ENCODE assay signal across 16 mouse cellular contexts in the genomic region with DNA sequence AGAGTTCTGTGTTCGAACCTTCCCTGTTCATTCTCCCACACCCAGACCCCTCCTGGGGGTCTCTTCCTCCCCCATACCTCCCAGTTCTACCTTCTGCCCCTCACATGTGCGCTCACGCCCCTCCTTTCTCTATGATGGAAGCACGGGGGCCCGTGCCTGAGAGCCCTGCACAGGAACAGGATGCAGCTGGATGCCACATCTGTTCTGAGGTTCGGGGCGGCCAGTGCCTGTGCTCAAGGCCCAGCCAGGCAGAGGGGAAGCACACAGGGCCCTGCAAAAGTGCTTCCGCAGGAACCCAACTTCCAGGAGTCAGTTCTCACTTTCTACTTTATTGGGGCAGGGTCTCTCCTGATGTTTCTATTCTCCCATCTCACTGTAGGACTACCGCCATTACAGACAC. TPM values are rescaled to one million over a fixed set of nuclear protein-coding genes. Genes with fewer than 3 reads are reported as not detected.
A peak's percentile ranks its signal among the peaks of the same experiment; 100 is the strongest.
DNase-seq lines count a peak whose midpoint lies in the region; ATAC-seq and TF ChIP-seq lines count a peak whose summit lies in the region.
"Had no signal": no experiment of that assay in that cellular context is flagged by ENCODE, and none has a peak within 500 bp of the region (broad histone marks: within the 10 kb centered on the region; RNA-seq: fewer than 3 reads in every experiment).

No protein-coding gene starts in this region.

- WGBS in heart, embryonic 12.5 days = 77% methylated on average over 9 of the region's 9 CpGs
- WGBS in lung, embryonic 15.5 days = 66% methylated on average over 9 of the region's 9 CpGs
- WGBS in lung, postnatal 0 days = 55% methylated on average over 7 of the region's 9 CpGs

- H3K4me3 ChIP-seq in heart, embryonic 12.5 days = no peak overlapping the region
- H3K4me3 ChIP-seq in lung, embryonic 15.5 days = no peak overlapping the region
- H3K4me3 ChIP-seq in lung, postnatal 0 days (ENCODE audit: low read depth, low read length) = no peak overlapping the region
- H3K4me3 ChIP-seq: megakaryocyte, embryonic 14.5 days had no signal

- no peak for TF ChIP-seq CTCF in lung, postnatal 0 days (IDR thresholded peaks at IDR 0.05)

- H3K9me3 ChIP-seq in heart, embryonic 12.5 days (replicated peaks) = no peaks in the 10 kb centered on the region
- H3K9me3 ChIP-seq in lung, embryonic 15.5 days = no peaks in the 10 kb centered on the region
- no peaks in the 10 kb centered on the region for H3K9me3 ChIP-seq in lung, postnatal 0 days (ENCODE audit: low read length)

- no peak overlapping the region; the same call in 1 of the 2 replicates for H3K9ac ChIP-seq in heart, embryonic 12.5 days
- no peak overlapping the region for H3K9ac ChIP-seq in lung, embryonic 15.5 days
- H3K9ac ChIP-seq in lung, postnatal 0 days (replicated peaks; ENCODE audit: low read depth) = no peak overlapping the region
- H3K9ac ChIP-seq: liver, embryonic 14.5 days had no signal

- H3K4me2 ChIP-seq in heart, embryonic 12.5 days = no peak overlapping the region
- H3K4me2 ChIP-seq in lung, embryonic 15.5 days = no peak overlapping the region
- no peak overlapping the region for H3K4me2 ChIP-seq in lung, postnatal 0 days (replicated peaks; ENCODE audit: low read depth, low read length)

- H3K27ac ChIP-seq in heart, embryonic 12.5 days (ENCODE audit: poor library complexity, severe bottlenecking) = peak overlapping the region; percentile 80
- H3K27ac ChIP-seq in lung, embryonic 15.5 days = 0 out of 2 replicates have a peak overlapping the region, but pooled peaks have one; percentile 76
- no peak overlapping the region for H3K27ac ChIP-seq in lung, postnatal 0 days (ENCODE audit: low read length)
- H3K27ac ChIP-seq: liver, embryonic 14.5 days had no signal

- peaks cover 23% of the 10 kb centered on the region for H3K4me1 ChIP-seq in heart, embryonic 12.5 days (replicated peaks)
- peaks cover 24% of the 10 kb centered on the region for H3K4me1 ChIP-seq in lung, embryonic 15.5 days
- H3K4me1 ChIP-seq in lung, postnatal 0 days (ENCODE audit: insufficient read depth, low read depth, low read length) = no peaks in the 10 kb centered on the region

- intact Hi-C loops in left cerebral cortex, postnatal 10 days (cut with DNase I) = loop anchor here (5.0 kb wide), 1 partner anchor 492 kb away; no protein-coding TSS in a partner anchor

- peaks cover 11% of the 10 kb centered on the region for H3K36me3 ChIP-seq in heart, embryonic 12.5 days
- H3K36me3 ChIP-seq in lung, embryonic 15.5 days = no peaks in the 10 kb centered on the region
- H3K36me3 ChIP-seq in lung, postnatal 0 days (ENCODE audit: insufficient read depth, low read length) = no peaks in the 10 kb centered on the region

- ATAC-seq in heart, embryonic 12.5 days (ENCODE audit: insufficient number of reproducible peaks, low FRiP score) = no peak
- ATAC-seq in lung, embryonic 15.5 days (ENCODE audit: borderline replicate concordance, extremely low read depth, low FRiP score, low TSS enrichment) = no peak
- no peak for ATAC-seq in lung, postnatal 0 days
- ATAC-seq in megakaryocyte progenitor cell, adult 5-6 weeks (replicated peaks; ENCODE audit: poor library complexity) = peak; percentile 50
- ATAC-seq: activated CD4-positive, CD25-positive, alpha-beta regulatory T cell, adult 4 months; inflammation-experienced regulatory T-cells, adult 6 months had no signal

- no peaks in the 10 kb centered on the region for H3K27me3 ChIP-seq in heart, embryonic 12.5 days (replicated peaks)
- no peaks in the 10 kb centered on the region for H3K27me3 ChIP-seq in lung, embryonic 15.5 days
- H3K27me3 ChIP-seq in lung, postnatal 0 days (replicated peaks; ENCODE audit: insufficient read depth, low read length) = no peaks in the 10 kb centered on the region

- DNase-seq in heart, adult 11 months = no peak
- no peak for DNase-seq in lung, postnatal 0 days (ENCODE audit: low spot score)
- DNase-seq in thymus, postnatal 4 days = peak; percentile 62
- no peak for DNase-seq in layer of hippocampus, postnatal 14 days (ENCODE audit: low spot score in 2 of 2)
- no peak for DNase-seq in left cerebral cortex, postnatal 10 days (ENCODE audit: extremely low spot score in 1 of 2, low spot score in 2 of 2)
- DNase-seq: B cell, adult 2 months; gastrocnemius, postnatal 14 days; layer of hippocampus, adult 9-11 months had no signal

- TF ChIP-seq EP300 in lung, postnatal 0 days (IDR thresholded peaks at IDR 0.05) = no peak

RNA-seq across cellular contexts. Expression of gene Parva, which starts 52.2 kb away (rescaled TPM):
- 101 and 103 TPM in 2 replicates for polyA plus RNA-seq in heart, embryonic 12.5 days (2016; fragmentation: Nextera tagmentation; extraction: Ambion mirVana)
- 109 TPM in 2 replicates for polyA plus RNA-seq in lung, embryonic 15.5 days (2015; fragmentation: Nextera tagmentation; extraction: Ambion mirVana)
- polyA plus RNA-seq in lung, postnatal 0 days (2015; fragmentation: Nextera tagmentation; extraction: Ambion mirVana) = 70.0 and 79.3 TPM in 2 replicates
- not detected in 2 replicates for total RNA-seq in megakaryocyte progenitor cell, adult 5-6 weeks (2015)
- total RNA-seq in megakaryocyte progenitor cell, adult 5-6 weeks (2017) = not detected in 2 replicates
- total RNA-seq in layer of hippocampus, postnatal 14 days (2021) = 10 to 100 TPM; 60.7 to 63.9 TPM
- 10 to 100 TPM; 38.6 to 38.8 TPM for total RNA-seq in left cerebral cortex, postnatal 10 days (2021)
- total RNA-seq: MEL had no signal
- polyA plus RNA-seq: activated CD4-positive, CD25-positive, alpha-beta regulatory T cell, adult 4 months; inflammation-experienced regulatory T-cells, adult 6 months had no signal

Comparison
In these comparisons a context has a peak if more than half of its experiments do, and no peak if none do; other contexts are left out.
1. RNA of gene Parva, which starts 52.2 kb away (total RNA-seq): 60.7 to 63.9 TPM in layer of hippocampus, postnatal 14 days and 38.6 to 38.8 TPM in left cerebral cortex, postnatal 10 days; not detected in megakaryocyte progenitor cell, adult 5-6 weeks; every median in the first group is over 10 times any median in the second.